Mouse (Mus musculus) forebrain, embryonic 14.5 days (tissue): ENCODE data around the gene Rnf166. TPM values are rescaled to one million over a fixed set of nuclear protein-coding genes. Genes with fewer than 3 reads are reported as not detected.

Experiments used
- ATAC-seq: fragments of 200-750 bp; cut with Nextera tagmentation; 2 replicates; pipeline ENCODE4 v1.8.0; 2017; ENCODE audit warnings: mild to moderate bottlenecking, moderate library complexity
- DNase-seq: peaks from one replicate; pipeline ENCODE4 v3.0.0-alpha.2; 2015; ENCODE audit warnings: low spot score
- H3K27ac ChIP-seq: fragments of 300-500 bp; sonication (generic); 2 replicates; pipeline ENCODE4 v1.5.1; 2014; ENCODE audit warnings: low read depth, mild to moderate bottlenecking, control low read depth, low read length, moderate library complexity
- H3K27me3 ChIP-seq: fragments of 300-500 bp; sonication (generic); replicated peaks from 2 replicates; pipeline ENCODE4 v1.6.1; 2014; ENCODE audit warnings: low read length, control low read depth, mixed read lengths; ENCODE audit not compliant: control insufficient read depth, insufficient read depth
- H3K36me3 ChIP-seq: fragments of 300-500 bp; sonication (generic); 2 replicates; pipeline ENCODE4 v1.6.1; 2014; ENCODE audit warnings: low read length, control low read depth; ENCODE audit not compliant: control insufficient read depth, insufficient read depth
- H3K4me1 ChIP-seq: fragments of 300-500 bp; sonication (generic); 2 replicates; pipeline ENCODE4 v1.6.1; 2014; ENCODE audit warnings: antibody characterized with exemption, low read length, control low read depth; ENCODE audit not compliant: control insufficient read depth, insufficient read depth
- H3K4me2 ChIP-seq: fragments of 300-500 bp; sonication (generic); 2 replicates; pipeline ENCODE4 v1.6.1; 2014; ENCODE audit warnings: mild to moderate bottlenecking, control low read depth, low read length
- H3K4me3 ChIP-seq: fragments of 300-500 bp; sonication (generic); 2 replicates; pipeline ENCODE4 v1.5.1; 2014; ENCODE audit warnings: low read depth, low read length, control low read depth
- H3K9ac ChIP-seq: fragments of 300-500 bp; sonication (generic); 2 replicates; pipeline ENCODE4 v1.6.1; 2014; ENCODE audit warnings: mild to moderate bottlenecking, low read length, control low read depth, moderate library complexity
- H3K9me3 ChIP-seq: fragments of 300-500 bp; sonication (generic); replicated peaks from 2 replicates; pipeline ENCODE4 v1.6.1; 2016; ENCODE audit warnings: low read length, control low read depth, mixed read lengths; ENCODE audit not compliant: control insufficient read depth
- WGBS: fragments of 180-500 bp; shearing (Covaris S2); extraction: QIAGEN DNeasy Blood & Tissue Kit; methylation state at CpG from one replicate; pipeline ENCODE4 v1.1.7; 2014; 5-methylcytosine and 5-hydroxymethylcytosine counted together
- polyA plus RNA-seq: library from polyadenylated mRNA; unstranded; fragments of >200 nt; fragmentation: Nextera tagmentation; extraction: Ambion mirVana; gene quantifications from 2 replicates; pipeline ENCODE4 v1.2.1, GENCODE M21; 2014

Rnf166 gene
- polyA plus RNA-seq, 1 experiment from 2014 or later: 28.8 TPM

DNA sequence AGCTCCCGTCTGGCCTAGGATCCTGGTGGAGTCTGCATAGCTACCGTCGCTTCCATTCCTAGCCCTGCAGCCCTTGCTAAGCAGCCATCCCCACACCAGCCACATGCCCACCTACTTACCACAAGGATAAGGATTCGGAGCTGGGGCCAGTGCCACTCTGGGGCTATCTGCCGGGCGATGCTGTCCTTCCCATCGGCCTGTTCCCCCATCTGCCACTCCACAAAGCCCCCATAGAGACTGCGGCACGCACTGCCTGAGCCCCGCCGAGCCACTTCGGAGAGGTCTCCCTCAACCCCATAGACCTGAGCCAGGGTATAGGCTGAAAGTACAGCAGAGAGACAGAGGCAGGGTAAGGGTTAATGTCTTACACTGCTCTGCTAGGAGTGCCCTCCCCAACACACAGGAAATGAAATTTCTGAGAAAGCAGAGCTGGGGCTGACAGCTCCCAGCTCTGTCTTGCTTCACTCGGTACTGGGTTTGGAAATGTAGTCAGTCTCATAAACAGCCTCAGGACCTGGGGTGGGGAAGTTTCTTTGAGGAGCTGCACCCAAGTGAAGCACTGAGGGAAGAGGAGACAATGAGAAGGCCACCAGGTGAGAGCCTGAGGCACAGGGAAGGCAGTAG is 38.0 kb downstream of the Rnf166 start:
- Histone ChIP-seq H3K36me3 (peaks cover 51% of the 10 kb centered on the region), H3K4me3 (no peak overlapping the region), H3K4me2 (no peak overlapping the region), H3K27ac (no peak overlapping the region), H3K9ac (no peak overlapping the region), H3K9me3 (no peaks in the 10 kb centered on the region), H3K4me1 (peaks cover 8% of the 10 kb centered on the region), H3K27me3 (no peaks in the 10 kb centered on the region)
- DNase-seq (no peak), ATAC-seq (no peak)
- 93% methylated on average over 13 of the region's 13 CpGs for WGBS

GRCm38 (mm10) chr8:122436586-122437125 is 39.2 kb downstream of the Rnf166 start:
- Histone ChIP-seq H3K27me3 (no peaks in the 10 kb centered on the region), H3K4me3 (no peak overlapping the region), H3K27ac (no peak overlapping the region), H3K4me1 (peaks cover 4% of the 10 kb centered on the region; the same call in 1 of the 2 replicates), H3K36me3 (peaks cover 51% of the 10 kb centered on the region), H3K9me3 (no peaks in the 10 kb centered on the region), H3K9ac (no peak overlapping the region), H3K4me2 (no peak overlapping the region)
- DNase-seq (no peak), ATAC-seq (no peak)
- WGBS: 90% methylated on average over 20 of the region's 20 CpGs

GRCm38 (mm10) chr8:122436146-122436545 is 39.7 kb downstream of the Rnf166 start:
- Histone ChIP-seq H3K9me3 (no peaks in the 10 kb centered on the region), H3K27me3 (no peaks in the 10 kb centered on the region), H3K27ac (no peak overlapping the region), H3K4me3 (no peak overlapping the region), H3K9ac (no peak overlapping the region), H3K4me2 (no peak overlapping the region), H3K36me3 (peaks cover 51% of the 10 kb centered on the region), H3K4me1 (peaks cover 4% of the 10 kb centered on the region; the same call in 1 of the 2 replicates)
- WGBS: 97% methylated on average over 9 of the region's 9 CpGs
- no peak for DNase-seq
- ATAC-seq: no peak

GRCm38 (mm10) chr8:122435375-122435774 is 40.5 kb downstream of the Rnf166 start:
- DNase-seq (no peak), ATAC-seq (no peak)
- H3K4me3 ChIP-seq: no peak overlapping the region
- whole genome bisulfite sequencing: 92% methylated on average over 6 of the region's 6 CpGs
- peaks cover 4% of the 10 kb centered on the region; the same call in 1 of the 2 replicates for H3K4me1 ChIP-seq
- H3K27me3 ChIP-seq: no peaks in the 10 kb centered on the region
- no peak overlapping the region for H3K27ac ChIP-seq
- H3K9me3 ChIP-seq: no peaks in the 10 kb centered on the region
- no peak overlapping the region for H3K9ac ChIP-seq
- peaks cover 51% of the 10 kb centered on the region for H3K36me3 ChIP-seq
- H3K4me2 ChIP-seq: no peak overlapping the region

DNA sequence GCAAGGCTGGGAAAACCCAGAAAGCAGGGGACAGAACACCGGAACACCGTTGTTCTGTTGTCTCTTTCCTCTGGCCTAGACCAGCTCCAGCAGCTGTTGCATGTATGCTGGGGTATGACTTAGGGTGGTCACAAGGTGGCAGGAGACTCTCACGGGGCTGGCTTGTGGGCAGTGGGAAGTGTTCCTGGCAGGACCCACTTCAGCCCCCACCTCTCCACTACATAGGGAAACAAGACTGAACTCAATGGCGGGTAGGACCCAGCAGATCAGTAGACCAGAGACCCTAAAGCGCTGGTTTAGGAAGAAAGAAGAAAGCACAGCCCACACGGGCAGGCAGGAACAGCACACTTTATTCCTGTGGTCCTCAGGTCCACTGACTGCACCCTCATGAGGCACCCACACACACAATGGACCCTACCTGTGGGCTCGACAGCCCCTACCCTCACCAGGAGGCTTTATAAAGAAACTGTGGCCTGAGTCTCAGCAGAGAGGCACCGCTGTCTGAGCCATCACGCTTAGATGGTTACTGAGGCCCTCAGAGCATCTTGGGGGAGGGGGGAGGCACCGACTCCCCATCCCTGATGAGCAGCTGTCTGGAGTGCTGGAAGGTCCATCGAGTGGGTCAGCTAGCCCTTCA is 42.5 kb downstream of the Rnf166 start:
- peaks cover 4% of the 10 kb centered on the region; the same call in 1 of the 2 replicates for H3K4me1 ChIP-seq
- ATAC-seq (peak; percentile 32), DNase-seq (no peak)
- peaks cover 43% of the 10 kb centered on the region for H3K36me3 ChIP-seq
- no peaks in the 10 kb centered on the region for H3K27me3 ChIP-seq
- no peak overlapping the region for H3K9ac ChIP-seq
- H3K9me3 ChIP-seq: no peaks in the 10 kb centered on the region
- WGBS: 75% methylated on average over 11 of the region's 11 CpGs
- H3K27ac ChIP-seq: no peak overlapping the region
- H3K4me3 ChIP-seq: no peak overlapping the region
- no peak overlapping the region for H3K4me2 ChIP-seq

GRCm38 (mm10) chr8:122432443-122433268 is 43.2 kb downstream of the Rnf166 start, which contains the start of gene Cyba:
TSS of gene Cyba (minus strand) at chr8:122432930.
- Histone ChIP-seq H3K36me3 (peaks cover 40% of the 10 kb centered on the region), H3K27ac (no peak within 1 kb of the TSS), H3K4me1 (peaks cover 4% of the 10 kb centered on the region; the same call in 1 of the 2 replicates), H3K27me3 (no peaks in the 10 kb centered on the region), H3K4me2 (peak within 1 kb of the TSS; percentile 64), H3K9me3 (no peaks in the 10 kb centered on the region), H3K9ac (peak within 1 kb of the TSS; percentile 60), H3K4me3 (peak within 1 kb of the TSS; percentile 28)
- 7% methylated on average over 36 of the region's 45 CpGs for whole genome bisulfite sequencing
- peak; percentile 80 for ATAC-seq
- peak; percentile 46 for DNase-seq

DNA sequence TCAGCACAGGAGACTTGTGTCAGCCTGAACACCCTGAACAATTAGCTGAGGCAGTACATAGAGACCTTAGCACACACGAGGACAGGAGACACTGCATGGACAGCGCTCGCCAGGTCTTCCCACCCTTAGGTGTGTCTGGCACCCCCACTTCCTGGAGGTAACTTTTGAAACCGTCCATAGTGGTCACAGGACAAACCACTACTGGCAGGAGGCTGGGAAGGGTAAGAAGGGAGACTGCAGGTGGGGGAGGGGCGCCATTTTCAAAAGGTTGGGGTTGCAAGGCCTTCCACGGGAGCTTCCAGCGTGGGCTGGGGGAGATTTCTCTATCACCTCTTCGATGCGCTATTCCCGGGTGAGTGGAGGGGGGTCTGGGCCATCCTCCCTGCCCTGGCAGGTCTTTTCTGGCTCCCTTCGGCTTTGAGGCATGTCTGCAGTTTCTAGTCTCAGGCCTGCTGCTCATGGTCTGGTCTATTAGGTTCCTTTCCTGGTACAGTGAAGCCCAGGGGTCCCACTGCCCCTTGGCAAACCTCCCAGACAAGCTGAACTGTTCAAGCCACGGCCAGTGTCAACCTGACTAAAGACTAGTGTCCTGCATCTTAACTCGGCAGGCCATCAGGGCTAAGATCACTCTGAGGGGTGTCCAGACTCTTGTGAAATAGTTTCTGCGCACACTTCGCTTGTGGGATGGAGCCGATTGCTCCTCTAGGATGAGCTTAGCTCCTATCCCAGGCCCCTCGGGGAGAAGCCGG is 44.0 kb downstream of the Rnf166 start:
- Histone ChIP-seq H3K36me3 (peaks cover 33% of the 10 kb centered on the region), H3K4me3 (peak overlapping the region; percentile 28), H3K4me1 (peaks cover 4% of the 10 kb centered on the region; the same call in 1 of the 2 replicates), H3K9ac (peak overlapping the region; percentile 60; the same call in 1 of the 2 replicates), H3K27me3 (no peaks in the 10 kb centered on the region), H3K4me2 (peak overlapping the region; percentile 64), H3K27ac (no peak overlapping the region), H3K9me3 (no peaks in the 10 kb centered on the region)
- whole genome bisulfite sequencing: 35% methylated on average over 17 of the region's 18 CpGs
- ATAC-seq (no peak), DNase-seq (no peak)

DNA sequence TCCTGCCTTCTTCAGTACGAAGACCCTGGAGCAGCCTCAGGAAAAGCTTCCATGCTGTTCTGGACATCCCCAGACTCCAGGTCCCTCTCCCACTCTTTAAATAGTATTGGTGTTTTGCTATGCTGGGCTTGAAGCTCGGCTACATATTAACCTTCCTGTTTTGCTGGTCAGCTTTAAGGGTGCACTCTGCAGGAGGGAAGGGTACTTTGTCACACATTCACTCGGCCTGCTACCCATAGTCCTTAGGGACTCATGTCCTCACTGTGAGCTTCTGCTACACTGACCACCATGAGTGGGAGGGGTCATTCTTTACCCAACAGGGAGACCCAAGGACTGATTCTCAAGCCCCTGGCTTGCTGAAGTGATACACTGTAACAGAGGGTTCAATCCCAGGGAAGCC is 45.2 kb downstream of the Rnf166 start:
- H3K4me3 ChIP-seq: no peak overlapping the region
- H3K4me1 ChIP-seq: peaks cover 4% of the 10 kb centered on the region; the same call in 1 of the 2 replicates
- no peak overlapping the region for H3K9ac ChIP-seq
- H3K4me2 ChIP-seq: no peak overlapping the region
- no peak overlapping the region for H3K27ac ChIP-seq
- peaks cover 21% of the 10 kb centered on the region for H3K36me3 ChIP-seq
- DNase-seq (no peak), ATAC-seq (no peak)
- WGBS: 87% methylated on average over 3 of the region's 3 CpGs
- H3K9me3 ChIP-seq: no peaks in the 10 kb centered on the region
- no peaks in the 10 kb centered on the region for H3K27me3 ChIP-seq
